Mouse (Mus musculus): ENCODE results near the gene Mgmt. TPM values are rescaled to one million over a fixed set of nuclear protein-coding genes. Genes with fewer than 3 reads are reported as not detected.

The Mgmt gene
- polyA plus RNA-seq, 1 experiment from 2014 or later, result 1.3 TPM

DNA sequence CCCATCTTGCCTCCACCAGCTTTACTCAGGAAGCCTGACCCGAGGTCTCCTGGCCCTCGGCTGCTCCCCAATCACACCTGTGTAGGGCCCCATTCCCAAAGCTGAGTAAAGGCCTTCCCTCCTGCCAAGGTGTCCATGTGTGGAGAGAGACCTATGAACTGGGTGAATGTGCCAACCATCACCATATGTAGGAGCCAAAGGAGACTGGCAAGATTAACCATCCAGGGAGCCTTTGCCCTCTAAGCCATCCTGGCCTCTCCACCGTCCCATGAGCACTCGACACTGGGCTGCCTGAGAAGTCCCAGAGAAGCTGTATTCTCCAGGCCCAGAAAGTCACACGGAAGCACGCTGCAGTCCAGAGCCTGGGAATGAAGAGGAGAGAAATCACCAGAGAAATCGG, 190.2 kb downstream of the Mgmt start:
- Histone ChIP-seq H3K4me3 (replicated peaks) (no peak overlapping the region), H3K27me3 (replicated peaks) (0 out of 2 replicates have a peak, but pooled peaks cover 11% of the 10 kb centered on the region), H3K9me3 (replicated peaks) (no peaks in the 10 kb centered on the region), H3K27ac (replicated peaks) (no peak overlapping the region), H3K4me2 (no peak overlapping the region), H3K36me3 (no peaks in the 10 kb centered on the region), H3K4me1 (peaks cover 16% of the 10 kb centered on the region), H3K9ac (replicated peaks) (no peak overlapping the region)
- WGBS, result 94% methylated on average over 7 of the region's 7 CpGs
- ATAC-seq (ENCODE audit: low FRiP score), result no peak

GRCm38 (mm10) chr7:137085969-137086606, 191.7 kb downstream of the Mgmt start:
- Histone ChIP-seq H3K4me1 (peaks cover 18% of the 10 kb centered on the region), H3K9ac (replicated peaks) (no peak overlapping the region), H3K4me2 (0 out of 2 replicates have a peak overlapping the region, but pooled peaks have one; percentile 21), H3K36me3 (no peaks in the 10 kb centered on the region), H3K4me3 (replicated peaks) (no peak overlapping the region), H3K9me3 (replicated peaks) (no peaks in the 10 kb centered on the region), H3K27ac (replicated peaks) (peak overlapping the region; percentile 41; the same call in 1 of the 2 replicates), H3K27me3 (replicated peaks) (0 out of 2 replicates have a peak, but pooled peaks cover 8% of the 10 kb centered on the region)
- ATAC-seq (ENCODE audit: low FRiP score), result no peak
- 24% methylated on average over 14 of the region's 14 CpGs for WGBS

DNA sequence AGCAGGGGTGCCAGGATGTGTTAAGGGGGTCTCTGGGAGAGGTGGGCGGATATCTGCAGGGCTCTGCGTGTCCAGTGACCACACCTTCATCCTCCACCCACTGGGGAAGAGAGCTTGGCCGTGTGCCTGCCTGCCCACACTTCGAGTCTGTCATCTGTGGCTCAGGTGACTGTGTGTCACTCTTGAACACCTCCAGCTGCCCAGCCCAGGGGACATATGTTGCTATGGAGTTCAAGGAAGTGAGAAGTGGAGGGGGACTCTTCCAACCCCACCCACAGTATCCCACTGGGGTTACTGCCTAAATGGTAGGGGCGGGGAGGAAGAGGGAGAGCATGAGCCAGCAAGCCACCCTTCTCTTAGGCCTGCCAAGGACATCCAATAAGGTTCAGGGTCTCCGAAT, 192.7 kb downstream of the Mgmt start:
- H3K9ac ChIP-seq (replicated peaks), result no peak overlapping the region
- no peak overlapping the region for H3K4me2 ChIP-seq
- peaks cover 27% of the 10 kb centered on the region for H3K4me1 ChIP-seq
- no peak overlapping the region for H3K4me3 ChIP-seq (replicated peaks)
- H3K27me3 ChIP-seq (replicated peaks), result 0 out of 2 replicates have a peak, but pooled peaks cover 8% of the 10 kb centered on the region
- H3K27ac ChIP-seq (replicated peaks), result no peak overlapping the region
- ATAC-seq (ENCODE audit: low FRiP score), result no peak
- H3K36me3 ChIP-seq, result no peaks in the 10 kb centered on the region
- H3K9me3 ChIP-seq (replicated peaks), result no peaks in the 10 kb centered on the region
- 73% methylated on average over 6 of the region's 6 CpGs for WGBS

DNA sequence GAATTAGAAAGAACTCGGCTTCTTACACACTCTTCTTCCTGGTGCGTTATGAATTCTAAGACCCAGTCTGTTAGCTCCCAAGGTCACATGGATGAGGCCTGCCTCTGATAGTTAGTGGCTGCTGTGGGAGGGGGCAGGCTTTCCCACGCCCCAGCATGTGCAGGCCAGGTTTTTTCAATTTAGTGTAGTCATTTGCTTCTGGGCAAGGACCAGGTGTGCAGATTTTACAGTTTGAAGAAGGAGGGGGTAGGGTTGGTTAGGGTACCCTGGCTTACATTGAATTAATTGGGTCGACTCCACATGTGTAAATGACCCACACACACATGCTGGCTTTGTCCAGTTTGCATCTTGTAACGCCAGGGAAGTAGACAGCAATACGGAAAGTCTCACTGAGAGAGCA, 193.7 kb downstream of the Mgmt start:
- no peaks in the 10 kb centered on the region for H3K36me3 ChIP-seq
- H3K9ac ChIP-seq (replicated peaks), result no peak overlapping the region
- H3K9me3 ChIP-seq (replicated peaks), result no peaks in the 10 kb centered on the region
- WGBS, result 89% methylated on average over 6 of the region's 6 CpGs
- peaks cover 28% of the 10 kb centered on the region for H3K4me1 ChIP-seq
- H3K4me2 ChIP-seq, result no peak overlapping the region
- H3K4me3 ChIP-seq (replicated peaks), result no peak overlapping the region
- ATAC-seq (ENCODE audit: low FRiP score), result no peak
- H3K27me3 ChIP-seq (replicated peaks), result 0 out of 2 replicates have a peak, but pooled peaks cover 8% of the 10 kb centered on the region
- no peak overlapping the region for H3K27ac ChIP-seq (replicated peaks)

DNA sequence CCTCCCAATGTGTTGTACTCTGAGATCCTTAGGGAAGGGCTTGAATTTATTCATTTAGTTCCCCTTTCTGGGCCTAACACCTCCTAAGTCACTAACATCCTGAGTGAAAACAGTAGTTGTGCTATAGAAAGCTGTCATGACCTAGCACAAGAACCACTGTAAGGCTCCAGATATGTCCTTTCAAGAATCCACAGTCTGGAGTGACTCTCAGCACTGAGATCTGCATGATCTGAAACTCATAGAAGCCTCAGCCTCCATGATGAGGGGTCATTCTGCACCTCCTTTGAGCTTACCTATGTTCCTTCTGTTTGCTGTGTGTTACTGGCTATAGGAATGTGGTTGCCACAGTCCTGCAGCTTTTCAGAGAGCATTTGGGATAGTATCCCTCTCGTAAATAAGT, 200.1 kb downstream of the Mgmt start:
- no peak for ATAC-seq (ENCODE audit: low FRiP score)
- Histone ChIP-seq H3K27ac (replicated peaks) (no peak overlapping the region), H3K4me2 (no peak overlapping the region), H3K4me1 (peaks cover 12% of the 10 kb centered on the region; the same call in 1 of the 2 replicates), H3K9ac (replicated peaks) (no peak overlapping the region), H3K27me3 (replicated peaks) (no peaks in the 10 kb centered on the region), H3K36me3 (no peaks in the 10 kb centered on the region), H3K4me3 (replicated peaks) (no peak overlapping the region), H3K9me3 (replicated peaks) (0 out of 2 replicates have a peak, but pooled peaks cover 2% of the 10 kb centered on the region)
- 87% methylated on average over 1 of the region's 1 CpGs for WGBS

DNA sequence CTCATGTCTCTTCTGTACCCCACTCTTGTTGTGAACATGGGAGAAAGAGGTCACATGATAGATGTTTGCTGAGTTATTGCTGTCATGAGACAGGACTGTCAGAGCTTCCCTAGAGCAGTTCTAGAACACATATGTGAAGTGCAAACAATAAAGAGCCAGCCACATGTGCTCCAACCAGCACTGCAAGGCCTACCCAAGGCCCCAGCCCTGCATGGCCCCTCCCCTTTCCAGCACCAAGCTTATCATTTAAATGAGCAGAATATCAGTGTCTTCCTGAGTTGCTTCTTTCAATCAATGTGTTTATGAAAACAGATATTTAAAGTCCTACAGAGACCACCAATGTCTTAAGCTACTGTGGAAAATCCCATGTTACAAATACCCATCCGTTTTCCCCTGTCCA, 201.3 kb downstream of the Mgmt start:
- Histone ChIP-seq H3K27ac (replicated peaks) (no peak overlapping the region), H3K9ac (replicated peaks) (no peak overlapping the region), H3K4me1 (peaks cover 12% of the 10 kb centered on the region; the same call in 1 of the 2 replicates), H3K36me3 (no peaks in the 10 kb centered on the region), H3K4me2 (no peak overlapping the region), H3K27me3 (replicated peaks) (no peaks in the 10 kb centered on the region), H3K4me3 (replicated peaks) (no peak overlapping the region), H3K9me3 (replicated peaks) (0 out of 2 replicates have a peak, but pooled peaks cover 2% of the 10 kb centered on the region)
- WGBS, result 97% methylated on average over 1 of the region's 1 CpGs
- ATAC-seq (ENCODE audit: low FRiP score), result no peak

GRCm38 (mm10) chr7:137099766-137100165, 205.4 kb downstream of the Mgmt start:
- H3K4me1 ChIP-seq, result no peaks in the 10 kb centered on the region
- 89% methylated on average over 3 of the region's 3 CpGs for WGBS
- no peak overlapping the region for H3K9ac ChIP-seq (replicated peaks)
- H3K36me3 ChIP-seq, result no peaks in the 10 kb centered on the region
- H3K27ac ChIP-seq (replicated peaks), result no peak overlapping the region
- H3K27me3 ChIP-seq (replicated peaks), result no peaks in the 10 kb centered on the region
- H3K4me2 ChIP-seq, result no peak overlapping the region
- no peak overlapping the region for H3K4me3 ChIP-seq (replicated peaks)
- H3K9me3 ChIP-seq (replicated peaks), result 0 out of 2 replicates have a peak, but pooled peaks cover 2% of the 10 kb centered on the region
- ATAC-seq (ENCODE audit: low FRiP score), result no peak

DNA sequence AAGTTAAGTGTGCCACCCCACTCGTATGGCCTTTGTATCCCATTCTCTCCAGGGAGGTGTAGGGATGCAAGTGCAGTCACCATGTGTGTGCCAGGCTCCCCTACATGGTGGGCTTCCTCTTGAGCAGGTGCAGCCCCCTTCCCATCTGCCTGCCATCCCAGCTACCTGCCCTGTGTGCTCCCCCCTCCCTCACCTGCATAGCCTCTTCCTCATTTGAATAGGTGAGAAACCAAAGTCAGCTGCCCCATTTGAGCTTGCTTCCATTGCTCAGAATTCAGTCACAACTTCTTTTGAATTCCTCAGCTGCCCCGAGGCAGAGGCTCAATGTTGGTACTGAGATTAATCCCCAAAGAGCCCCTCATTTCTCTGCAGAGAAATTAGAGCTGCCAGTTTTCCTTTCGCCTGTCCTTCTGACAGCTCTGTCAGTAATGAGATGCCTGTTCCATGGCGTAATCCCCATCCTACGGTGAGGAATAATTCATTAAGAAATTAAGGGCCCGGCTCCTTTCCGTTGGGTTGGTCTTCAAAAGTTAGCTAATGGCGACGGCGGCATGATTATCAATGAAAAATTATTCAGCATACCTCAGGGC, 208.3 kb downstream of the Mgmt start:
- no peaks in the 10 kb centered on the region for H3K4me1 ChIP-seq
- no peak for ATAC-seq (ENCODE audit: low FRiP score)
- no peaks in the 10 kb centered on the region for H3K27me3 ChIP-seq (replicated peaks)
- no peak overlapping the region for H3K9ac ChIP-seq (replicated peaks)
- H3K27ac ChIP-seq (replicated peaks), result no peak overlapping the region
- 64% methylated on average over 10 of the region's 10 CpGs for WGBS
- 0 out of 2 replicates have a peak, but pooled peaks cover 1% of the 10 kb centered on the region for H3K9me3 ChIP-seq (replicated peaks)
- H3K4me3 ChIP-seq (replicated peaks), result no peak overlapping the region
- no peak overlapping the region for H3K4me2 ChIP-seq
- H3K36me3 ChIP-seq, result no peaks in the 10 kb centered on the region

GRCm38 (mm10) chr7:137112101-137112500, 217.7 kb downstream of the Mgmt start:
- no peaks in the 10 kb centered on the region for H3K4me1 ChIP-seq
- no peak overlapping the region for H3K4me3 ChIP-seq (replicated peaks)
- no peak for ATAC-seq (ENCODE audit: low FRiP score)
- H3K36me3 ChIP-seq, result no peaks in the 10 kb centered on the region
- no peaks in the 10 kb centered on the region for H3K27me3 ChIP-seq (replicated peaks)
- 99% methylated on average over 4 of the region's 4 CpGs for WGBS
- H3K9ac ChIP-seq (replicated peaks), result no peak overlapping the region
- H3K4me2 ChIP-seq, result no peak overlapping the region
- no peak overlapping the region for H3K27ac ChIP-seq (replicated peaks)
- peaks cover 8% of the 10 kb centered on the region; the same call in 1 of the 2 replicates for H3K9me3 ChIP-seq (replicated peaks)

- H3K27ac ChIP-seq (replicated peaks), result no peak overlapping the region
- no peaks in the 10 kb centered on the region for H3K36me3 ChIP-seq
- H3K4me3 ChIP-seq (replicated peaks), result no peak overlapping the region
- ATAC-seq (ENCODE audit: low FRiP score), result no peak
- H3K4me1 ChIP-seq, result peaks cover 11% of the 10 kb centered on the region
- H3K9ac ChIP-seq (replicated peaks), result no peak overlapping the region
- 91% methylated on average over 4 of the region's 4 CpGs for WGBS
- H3K27me3 ChIP-seq (replicated peaks), result no peaks in the 10 kb centered on the region
- H3K4me2 ChIP-seq, result no peak overlapping the region
- peaks cover 4% of the 10 kb centered on the region; the same call in 1 of the 2 replicates for H3K9me3 ChIP-seq (replicated peaks)
Observed at GRCm38 (mm10) chr7:137116246-137116645, 221.8 kb downstream of the Mgmt start.

GRCm38 (mm10) chr7:137121243-137121858, 226.9 kb downstream of the Mgmt start:
- WGBS, result 59% methylated on average over 16 of the region's 16 CpGs
- Histone ChIP-seq H3K27me3 (replicated peaks) (no peaks in the 10 kb centered on the region), H3K4me3 (replicated peaks) (no peak overlapping the region), H3K36me3 (no peaks in the 10 kb centered on the region), H3K9ac (replicated peaks) (no peak overlapping the region), H3K4me1 (peaks cover 15% of the 10 kb centered on the region), H3K27ac (replicated peaks) (peak overlapping the region; percentile 48), H3K4me2 (no peak overlapping the region), H3K9me3 (replicated peaks) (no peaks in the 10 kb centered on the region)
- ATAC-seq (ENCODE audit: low FRiP score), result no peak

- WGBS, result 91% methylated on average over 8 of the region's 8 CpGs
Observed at GRCm38 (mm10) chr7:137128726-137129125, 234.3 kb downstream of the Mgmt start.

More at GRCm38 (mm10) chr7:137128726-137129125, 234.3 kb downstream of the Mgmt start:
- Histone ChIP-seq H3K27me3 (replicated peaks) (no peaks in the 10 kb centered on the region), H3K4me1 (no peaks in the 10 kb centered on the region), H3K9me3 (replicated peaks) (no peaks in the 10 kb centered on the region), H3K4me3 (replicated peaks) (no peak overlapping the region), H3K4me2 (no peak overlapping the region), H3K36me3 (no peaks in the 10 kb centered on the region), H3K9ac (replicated peaks) (no peak overlapping the region), H3K27ac (replicated peaks) (no peak overlapping the region)
- no peak for ATAC-seq (ENCODE audit: low FRiP score)

Measured in neural tube, embryonic 15.5 days (tissue).